Mouse (Mus musculus): ENCODE results near the gene 2610507B11Rik. TPM values are rescaled to one million over a fixed set of nuclear protein-coding genes. Genes with fewer than 3 reads are reported as not detected.

The 2610507B11Rik gene
- polyA plus RNA-seq, 1 experiment from 2014 or later = 98.7 TPM

DNA sequence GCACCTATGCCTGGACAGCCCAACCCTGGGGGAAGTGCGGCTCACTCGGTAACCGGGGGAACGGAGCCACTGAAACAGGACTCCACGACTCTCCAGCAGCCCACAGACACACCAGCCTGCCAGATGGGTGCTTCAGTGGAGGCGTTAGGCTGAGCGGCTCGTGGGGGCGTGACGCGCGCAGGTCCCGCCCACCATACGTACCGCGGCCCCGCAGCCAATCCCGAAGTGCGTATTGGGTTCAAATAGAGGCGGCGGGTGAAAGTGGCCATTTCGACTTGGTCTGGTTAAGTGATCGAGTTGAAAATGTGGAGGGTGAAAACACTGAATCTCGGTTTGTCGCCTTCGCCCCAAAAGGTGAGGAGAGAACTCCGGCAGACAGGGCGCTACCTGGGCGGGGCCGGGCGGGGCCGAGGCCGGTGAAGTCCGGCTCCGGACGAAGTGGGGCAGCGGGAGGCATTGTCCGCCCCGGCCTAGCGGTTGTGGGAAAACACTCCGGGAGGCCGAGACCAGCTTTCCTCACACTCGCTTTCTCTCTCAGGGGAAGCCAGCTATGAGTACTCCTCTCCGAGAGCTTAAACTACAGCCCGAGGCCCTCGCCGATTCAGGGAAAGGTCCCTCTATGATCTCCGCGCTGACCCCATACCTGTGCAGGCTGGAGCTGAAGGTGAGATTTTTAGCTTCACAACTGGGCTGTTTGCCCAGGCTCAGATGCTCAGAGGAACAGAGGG, 40.0 kb downstream of the 2610507B11Rik start, which contains the start of gene Spag5:
TSS of gene Spag5 (plus strand) at position 173 of the 728 bp plus-strand sequence.
- peaks cover 31% of the 10 kb centered on the region for H3K36me3 ChIP-seq (ENCODE audit: control insufficient read depth, insufficient read depth, low read length)
- H3K27me3 ChIP-seq (ENCODE audit: control insufficient read depth, insufficient read depth, low read length) = no peaks in the 10 kb centered on the region
- H3K9me3 ChIP-seq (ENCODE audit: control insufficient read depth, low read depth, low read length) = no peaks in the 10 kb centered on the region
- H3K27ac ChIP-seq (ENCODE audit: low read length) = peak within 1 kb of the TSS; percentile 63; the same call in 1 of the 2 replicates
- peak within 1 kb of the TSS; percentile 87 for H3K4me3 ChIP-seq (ENCODE audit: low read depth, low read length)
- under 1% methylated on average over 49 of the region's 49 CpGs for WGBS
- ATAC-seq (ENCODE audit: insufficient number of reproducible peaks, insufficient read depth, low FRiP score, low read depth) = peak; percentile 99
- peaks cover 4% of the 10 kb centered on the region; the same call in 1 of the 2 replicates for H3K4me1 ChIP-seq (ENCODE audit: control insufficient read depth, insufficient read depth, low read length)
- H3K4me2 ChIP-seq (replicated peaks; ENCODE audit: low read depth, low read length) = peak within 1 kb of the TSS; percentile 82
- peak within 1 kb of the TSS; percentile 65 for H3K9ac ChIP-seq (replicated peaks; ENCODE audit: low read depth, low read length)

DNA sequence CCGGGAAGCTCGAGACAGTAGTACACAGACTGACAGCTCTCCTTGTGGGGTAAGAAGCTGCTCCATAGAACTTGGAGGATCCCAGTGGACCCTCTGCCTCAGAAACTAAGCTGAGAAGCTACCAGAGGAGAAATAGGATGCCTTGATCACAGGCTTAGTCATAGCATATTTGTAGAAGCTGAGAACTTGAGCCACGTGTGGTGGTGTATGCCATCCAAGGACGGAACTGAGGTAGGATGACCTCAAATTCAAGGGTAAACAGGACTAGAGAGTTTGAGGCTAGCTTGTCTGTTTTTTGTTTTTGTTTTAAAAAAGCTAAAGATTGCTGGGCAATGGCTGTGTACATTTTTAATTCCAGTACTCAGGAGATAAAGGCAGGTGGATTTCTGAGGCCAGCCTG, 43.7 kb downstream of the 2610507B11Rik start:
- Histone ChIP-seq H3K27me3 (ENCODE audit: control insufficient read depth, insufficient read depth, low read length) (no peaks in the 10 kb centered on the region), H3K9ac (replicated peaks; ENCODE audit: low read depth, low read length) (no peak overlapping the region), H3K36me3 (ENCODE audit: control insufficient read depth, insufficient read depth, low read length) (peaks cover 54% of the 10 kb centered on the region), H3K9me3 (ENCODE audit: control insufficient read depth, low read depth, low read length) (no peaks in the 10 kb centered on the region), H3K27ac (ENCODE audit: low read length) (no peak overlapping the region), H3K4me2 (replicated peaks; ENCODE audit: low read depth, low read length) (no peak overlapping the region), H3K4me1 (ENCODE audit: control insufficient read depth, insufficient read depth, low read length) (peaks cover 4% of the 10 kb centered on the region; the same call in 1 of the 2 replicates), H3K4me3 (ENCODE audit: low read depth, low read length) (no peak overlapping the region)
- no peak for ATAC-seq (ENCODE audit: insufficient number of reproducible peaks, insufficient read depth, low FRiP score, low read depth)
- 92% methylated on average over 4 of the region's 4 CpGs for WGBS

DNA sequence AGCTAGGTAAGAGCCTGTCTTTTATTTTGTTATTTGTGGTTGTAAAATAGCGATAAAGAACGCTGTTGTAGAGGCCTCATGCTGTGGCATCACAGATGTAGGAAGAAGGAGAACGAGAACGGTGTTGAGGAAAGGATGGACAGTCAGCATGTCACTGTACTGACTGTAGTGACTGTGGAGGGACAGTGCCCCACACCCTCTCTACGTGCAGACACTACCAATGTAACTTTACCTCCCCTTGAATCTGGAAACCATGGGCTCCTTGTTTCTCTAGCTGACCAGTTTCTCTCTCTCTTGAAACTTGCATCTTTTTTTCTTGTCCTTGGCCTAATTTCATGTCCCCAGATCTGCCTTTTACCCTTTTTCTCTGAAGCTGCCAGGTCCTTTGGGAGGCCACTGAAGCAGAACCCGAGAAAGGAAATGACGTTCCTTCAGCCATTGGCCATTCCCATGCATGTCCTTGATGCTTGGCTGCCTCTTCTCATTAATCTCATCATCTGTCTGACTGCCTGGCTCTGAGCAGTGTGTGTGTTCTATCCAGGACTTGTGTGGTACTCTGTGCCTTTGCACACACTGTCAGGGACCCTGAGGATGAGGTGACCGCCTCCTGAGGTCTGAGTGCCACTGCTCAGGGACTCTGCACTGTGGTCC, 49.4 kb downstream of the 2610507B11Rik start:
- Histone ChIP-seq H3K9me3 (ENCODE audit: control insufficient read depth, low read depth, low read length) (no peaks in the 10 kb centered on the region), H3K36me3 (ENCODE audit: control insufficient read depth, insufficient read depth, low read length) (peaks cover 60% of the 10 kb centered on the region), H3K4me3 (ENCODE audit: low read depth, low read length) (no peak overlapping the region), H3K4me1 (ENCODE audit: control insufficient read depth, insufficient read depth, low read length) (no peaks in the 10 kb centered on the region), H3K27ac (ENCODE audit: low read length) (no peak overlapping the region), H3K27me3 (ENCODE audit: control insufficient read depth, insufficient read depth, low read length) (no peaks in the 10 kb centered on the region), H3K4me2 (replicated peaks; ENCODE audit: low read depth, low read length) (no peak overlapping the region), H3K9ac (replicated peaks; ENCODE audit: low read depth, low read length) (no peak overlapping the region)
- WGBS = 95% methylated on average over 8 of the region's 8 CpGs
- ATAC-seq (ENCODE audit: insufficient number of reproducible peaks, insufficient read depth, low FRiP score, low read depth) = no peak

DNA sequence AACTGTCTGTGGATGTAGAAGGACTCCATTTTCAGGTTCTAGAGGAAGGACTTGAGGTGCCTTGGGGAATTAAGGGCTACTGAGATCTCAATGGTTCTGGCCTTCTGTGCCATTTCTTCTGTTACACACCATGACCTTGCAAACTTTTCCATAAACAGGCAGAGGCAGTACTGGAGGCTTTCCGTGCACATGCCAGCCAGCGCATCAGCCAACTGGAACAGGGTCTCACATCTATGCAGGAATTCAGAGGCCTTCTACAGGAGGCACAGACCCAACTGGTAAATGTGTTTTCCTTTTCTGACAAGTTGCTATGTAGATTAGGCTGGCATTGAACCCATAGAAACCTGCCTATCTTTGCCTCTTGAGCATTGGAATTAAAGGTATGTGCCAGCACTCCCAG, 52.1 kb downstream of the 2610507B11Rik start:
- no peak overlapping the region for H3K27ac ChIP-seq (ENCODE audit: low read length)
- H3K4me2 ChIP-seq (replicated peaks; ENCODE audit: low read depth, low read length) = no peak overlapping the region
- H3K9me3 ChIP-seq (ENCODE audit: control insufficient read depth, low read depth, low read length) = no peaks in the 10 kb centered on the region
- H3K4me1 ChIP-seq (ENCODE audit: control insufficient read depth, insufficient read depth, low read length) = no peaks in the 10 kb centered on the region
- no peak overlapping the region for H3K4me3 ChIP-seq (ENCODE audit: low read depth, low read length)
- H3K9ac ChIP-seq (replicated peaks; ENCODE audit: low read depth, low read length) = no peak overlapping the region
- H3K27me3 ChIP-seq (ENCODE audit: control insufficient read depth, insufficient read depth, low read length) = no peaks in the 10 kb centered on the region
- WGBS = 92% methylated on average over 2 of the region's 2 CpGs
- H3K36me3 ChIP-seq (ENCODE audit: control insufficient read depth, insufficient read depth, low read length) = peaks cover 71% of the 10 kb centered on the region
- no peak for ATAC-seq (ENCODE audit: insufficient number of reproducible peaks, insufficient read depth, low FRiP score, low read depth)

GRCm38 (mm10) chr11:78318411-78318810, 56.9 kb downstream of the 2610507B11Rik start:
- WGBS = 91% methylated on average over 2 of the region's 2 CpGs
- peaks cover 72% of the 10 kb centered on the region for H3K36me3 ChIP-seq (ENCODE audit: control insufficient read depth, insufficient read depth, low read length)
- no peak for ATAC-seq (ENCODE audit: insufficient number of reproducible peaks, insufficient read depth, low FRiP score, low read depth)

GRCm38 (mm10) chr11:78322076-78322831, 60.7 kb downstream of the 2610507B11Rik start:
- Histone ChIP-seq H3K4me1 (ENCODE audit: control insufficient read depth, insufficient read depth, low read length) (0 out of 2 replicates have a peak, but pooled peaks cover 6% of the 10 kb centered on the region), H3K4me3 (ENCODE audit: low read depth, low read length) (no peak overlapping the region), H3K36me3 (ENCODE audit: control insufficient read depth, insufficient read depth, low read length) (peaks cover 39% of the 10 kb centered on the region), H3K27ac (ENCODE audit: low read length) (peak overlapping the region; percentile 63; the same call in 1 of the 2 replicates), H3K27me3 (ENCODE audit: control insufficient read depth, insufficient read depth, low read length) (no peaks in the 10 kb centered on the region), H3K9ac (replicated peaks; ENCODE audit: low read depth, low read length) (no peak overlapping the region), H3K4me2 (replicated peaks; ENCODE audit: low read depth, low read length) (peak overlapping the region; percentile 22; the same call in 1 of the 2 replicates), H3K9me3 (ENCODE audit: control insufficient read depth, low read depth, low read length) (no peaks in the 10 kb centered on the region)
- peak; percentile 16; the same call in 1 of the 2 replicates for ATAC-seq (ENCODE audit: insufficient number of reproducible peaks, insufficient read depth, low FRiP score, low read depth)
- 40% methylated on average over 2 of the region's 2 CpGs for WGBS

More at GRCm38 (mm10) chr11:78318411-78318810, 56.9 kb downstream of the 2610507B11Rik start:
- Histone ChIP-seq H3K9me3 (ENCODE audit: control insufficient read depth, low read depth, low read length) (no peaks in the 10 kb centered on the region), H3K4me1 (ENCODE audit: control insufficient read depth, insufficient read depth, low read length) (0 out of 2 replicates have a peak, but pooled peaks cover 6% of the 10 kb centered on the region), H3K4me2 (replicated peaks; ENCODE audit: low read depth, low read length) (no peak overlapping the region), H3K27me3 (ENCODE audit: control insufficient read depth, insufficient read depth, low read length) (no peaks in the 10 kb centered on the region), H3K27ac (ENCODE audit: low read length) (no peak overlapping the region), H3K4me3 (ENCODE audit: low read depth, low read length) (no peak overlapping the region), H3K9ac (replicated peaks; ENCODE audit: low read depth, low read length) (no peak overlapping the region)

DNA sequence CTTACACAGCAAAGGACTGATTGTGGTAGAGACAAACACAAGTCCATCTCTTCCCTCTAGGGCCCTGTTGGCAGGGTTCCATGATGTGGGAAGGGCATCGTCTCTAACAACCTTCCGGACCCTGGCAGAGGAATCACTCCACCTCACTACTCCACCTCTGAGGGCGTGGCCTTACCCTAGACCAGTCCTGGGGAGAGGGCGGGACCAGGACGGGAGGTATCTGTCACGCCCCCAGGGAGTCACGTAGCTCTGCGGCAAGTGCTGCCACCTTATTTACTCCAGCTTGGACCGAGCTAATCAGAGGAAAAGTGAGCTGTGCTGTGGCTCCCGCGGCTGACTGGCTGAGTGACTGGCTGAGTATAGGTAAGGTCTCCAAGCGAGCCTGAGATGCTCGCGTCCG, 61.3 kb downstream of the 2610507B11Rik start, which contains the start of gene Aldoc:
TSS of gene Aldoc (plus strand) at position 109 of the 400 bp plus-strand sequence.
- Histone ChIP-seq H3K36me3 (ENCODE audit: control insufficient read depth, insufficient read depth, low read length) (peaks cover 32% of the 10 kb centered on the region), H3K27ac (ENCODE audit: low read length) (peak within 1 kb of the TSS; percentile 63; the same call in 1 of the 2 replicates), H3K4me2 (replicated peaks; ENCODE audit: low read depth, low read length) (peak within 1 kb of the TSS; percentile 22; the same call in 1 of the 2 replicates), H3K27me3 (ENCODE audit: control insufficient read depth, insufficient read depth, low read length) (no peaks in the 10 kb centered on the region), H3K4me1 (ENCODE audit: control insufficient read depth, insufficient read depth, low read length) (0 out of 2 replicates have a peak, but pooled peaks cover 6% of the 10 kb centered on the region), H3K4me3 (ENCODE audit: low read depth, low read length) (peak within 1 kb of the TSS; percentile 5; the same call in 1 of the 2 replicates), H3K9ac (replicated peaks; ENCODE audit: low read depth, low read length) (no peak within 1 kb of the TSS), H3K9me3 (ENCODE audit: control insufficient read depth, low read depth, low read length) (no peaks in the 10 kb centered on the region)
- WGBS = 5% methylated on average over 15 of the region's 15 CpGs
- ATAC-seq (ENCODE audit: insufficient number of reproducible peaks, insufficient read depth, low FRiP score, low read depth) = peak; percentile 97

Data from stomach, embryonic 14.5 days (tissue).